Mouse (Mus musculus): Measurements from ENCODE around the gene H2-T23.
"Not testable (repeated sequence)": the region's sequence is repeated elsewhere in the genome, so short reads cannot be mapped to it uniquely, and the experiment has no call there.

Gene H2-T23

GRCm38 (mm10) chr17:36032351-36032875, at the start of gene H2-T23:
TSS of gene H2-T23 (minus strand) at chr17:36032855.
- DNase-seq (ENCODE audit: low read depth, low spot score): not testable (repeated sequence)

- DNase-seq (ENCODE audit: low read depth, low spot score): not testable (repeated sequence)
Measured at GRCm38 (mm10) chr17:36081901-36082300, 49.2 kb upstream of the H2-T23 start.

GRCm38 (mm10) chr17:36060829-36061228, 28.2 kb upstream of the H2-T23 start:
- DNase-seq (ENCODE audit: low read depth, low spot score): peak; percentile 92

- DNase-seq (ENCODE audit: low read depth, low spot score): not testable (repeated sequence)
Measured at GRCm38 (mm10) chr17:36058362-36058761, 25.7 kb upstream of the H2-T23 start, which contains the start of gene Gm11127. TSS of gene Gm11127 (minus strand) at chr17:36058371.

- DNase-seq (ENCODE audit: low read depth, low spot score): not testable (repeated sequence)
Measured at GRCm38 (mm10) chr17:36057927-36058326, 25.3 kb upstream of the H2-T23 start.

GRCm38 (mm10) chr17:36043286-36043685, 10.6 kb upstream of the H2-T23 start:
- no peak for DNase-seq (ENCODE audit: low read depth, low spot score)

GRCm38 (mm10) chr17:36042610-36043169, 10.0 kb upstream of the H2-T23 start, which contains the start of the genes H2-T22 and Gm6034:
TSS of gene H2-T22 (minus strand) at chr17:36042747.
TSS of gene Gm6034 (plus strand) at chr17:36042961.
- peak; percentile 78 for DNase-seq (ENCODE audit: low read depth, low spot score)

- not testable (repeated sequence) for DNase-seq (ENCODE audit: low read depth, low spot score)
Measured at GRCm38 (mm10) chr17:36042055-36042454, 9.4 kb upstream of the H2-T23 start.

GRCm38 (mm10) chr17:36040604-36041003, 7.9 kb upstream of the H2-T23 start:
- DNase-seq (ENCODE audit: low read depth, low spot score): not testable (repeated sequence)

- DNase-seq (ENCODE audit: low read depth, low spot score): not testable (repeated sequence)
Measured at GRCm38 (mm10) chr17:36036126-36036525, 3.5 kb upstream of the H2-T23 start.

- not testable (repeated sequence) for DNase-seq (ENCODE audit: low read depth, low spot score)
Measured at GRCm38 (mm10) chr17:36035010-36035638, 2.5 kb upstream of the H2-T23 start.

GRCm38 (mm10) chr17:36034524-36034923, 1.9 kb upstream of the H2-T23 start:
- DNase-seq (ENCODE audit: low read depth, low spot score): not testable (repeated sequence)

GRCm38 (mm10) chr17:36031583-36032331, 898 bp downstream of the H2-T23 start:
- not testable (repeated sequence) for DNase-seq (ENCODE audit: low read depth, low spot score)

- DNase-seq (ENCODE audit: low read depth, low spot score): not testable (repeated sequence)
Measured at GRCm38 (mm10) chr17:36030703-36031582, 1.7 kb downstream of the H2-T23 start.

GRCm38 (mm10) chr17:36030046-36030702, 2.5 kb downstream of the H2-T23 start:
- not testable (repeated sequence) for DNase-seq (ENCODE audit: low read depth, low spot score)

- no peak for DNase-seq (ENCODE audit: low read depth, low spot score)
Measured at GRCm38 (mm10) chr17:36028879-36029619, 3.6 kb downstream of the H2-T23 start.

GRCm38 (mm10) chr17:36027663-36028062, 5.0 kb downstream of the H2-T23 start:
- DNase-seq (ENCODE audit: low read depth, low spot score): no peak

GRCm38 (mm10) chr17:36025901-36026300, 6.8 kb downstream of the H2-T23 start:
- DNase-seq (ENCODE audit: low read depth, low spot score): peak; percentile 42

- DNase-seq (ENCODE audit: low read depth, low spot score): no peak
Measured at GRCm38 (mm10) chr17:36025197-36025596, 7.5 kb downstream of the H2-T23 start.

Measured in mesoderm, embryonic 11.5 days (tissue).